Mouse (Mus musculus): ENCODE results near the gene Adam11. TPM values are rescaled to one million over a fixed set of nuclear protein-coding genes. Genes with fewer than 3 reads are reported as not detected.
"Not testable (repeated sequence)": the region's sequence is repeated elsewhere in the genome, so short reads cannot be mapped to it uniquely, and the experiment has no call there.

Adam11 gene
- total RNA-seq (2021), result 100 to 1,000 TPM; 186 to 207 TPM
- long read RNA-seq, experiment 1, full-length matches to known transcripts, result 1 of 49 reads
- long read RNA-seq, experiment 1, partial matches to known transcripts, result 41 of 49 reads
- long read RNA-seq, experiment 1, other reads (novel, unspliced or antisense), result 7 of 49 reads
- long read RNA-seq, experiment 2, full-length matches to known transcripts, result 2 of 54 reads
- long read RNA-seq, experiment 2, partial matches to known transcripts, result 43 of 54 reads
- long read RNA-seq, experiment 2, other reads (novel, unspliced or antisense), result 9 of 54 reads

- no peak for DNase-seq (ENCODE audit: low spot score in 2 of 2)
Observed at GRCm38 (mm10) chr11:102761309-102762210, at the start of gene Adam11. Adam11 (plus strand) TSS chr11:102761439.

- DNase-seq (ENCODE audit: low spot score in 2 of 2), result no peak
Observed at GRCm38 (mm10) chr11:102712411-102712810, 48.8 kb upstream of the Adam11 start.

DNA sequence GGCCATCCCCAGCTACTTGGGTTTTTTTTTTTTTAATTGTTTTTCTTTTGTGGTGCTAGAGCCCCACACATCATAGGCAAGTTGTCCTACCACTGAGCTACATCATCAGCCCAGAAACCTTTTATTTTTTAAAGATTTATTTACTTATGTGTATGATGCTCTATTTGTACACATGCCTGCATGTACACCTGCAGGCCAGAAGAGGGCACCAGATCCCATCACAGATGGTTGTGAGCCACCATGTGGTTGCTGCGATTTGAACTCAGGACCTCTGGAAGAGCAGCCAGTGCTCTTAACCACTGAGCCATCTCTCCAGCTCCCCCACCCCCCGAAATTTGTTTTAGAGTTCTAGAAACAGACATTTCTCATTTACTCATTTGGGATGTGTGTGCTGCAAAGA, 46.7 kb upstream of the Adam11 start:
- DNase-seq (ENCODE audit: low spot score in 2 of 2), result not testable (repeated sequence)

DNA sequence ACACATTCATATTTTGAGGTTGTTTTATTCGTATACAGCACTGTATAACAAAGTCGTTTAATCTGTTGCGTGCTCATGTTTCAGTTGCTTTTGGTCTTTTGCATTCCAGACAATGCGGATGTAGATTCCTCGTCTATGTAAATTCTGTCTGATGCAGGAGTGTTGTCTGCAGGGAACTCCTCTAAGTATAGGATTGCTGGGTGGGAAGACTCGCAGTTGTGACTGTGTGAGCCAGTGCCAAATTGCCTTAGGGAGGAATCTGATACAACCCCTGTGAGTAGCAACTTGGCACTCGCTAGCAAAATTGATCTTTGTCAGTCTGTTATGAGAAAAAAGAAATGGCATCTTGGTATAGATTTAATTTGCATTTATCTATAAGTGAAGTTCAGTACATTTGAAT, 45.1 kb upstream of the Adam11 start:
- no peak for DNase-seq (ENCODE audit: low spot score in 2 of 2)

DNA sequence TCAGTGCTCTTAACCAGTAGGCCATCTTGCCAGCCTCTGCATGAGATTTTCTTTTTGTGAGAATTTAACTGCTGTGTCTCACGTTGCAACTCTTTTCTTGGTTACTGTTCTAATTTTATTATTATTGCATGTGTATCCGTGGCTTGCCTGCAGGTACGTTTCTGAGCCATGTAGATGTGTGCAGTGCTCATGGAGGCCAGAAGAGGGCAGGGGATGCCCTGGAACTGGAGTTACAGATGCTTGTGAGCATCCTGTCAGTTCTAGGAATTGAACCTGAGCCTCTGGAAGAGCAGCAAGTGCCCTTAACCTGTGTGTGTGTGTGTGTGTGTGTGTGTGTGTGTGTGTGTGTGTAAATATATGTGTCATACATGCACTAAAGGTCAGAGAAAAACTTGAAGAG, 35.7 kb upstream of the Adam11 start:
- no peak for DNase-seq (ENCODE audit: low spot score in 2 of 2)

GRCm38 (mm10) chr11:102728614-102729013, 32.6 kb upstream of the Adam11 start:
- DNase-seq (ENCODE audit: low spot score in 2 of 2), result peak; percentile 33 to 76

- no peak for DNase-seq (ENCODE audit: low spot score in 2 of 2)
Observed at GRCm38 (mm10) chr11:102729835-102730234, 31.4 kb upstream of the Adam11 start.

- no peak for DNase-seq (ENCODE audit: low spot score in 2 of 2)
Observed at GRCm38 (mm10) chr11:102731366-102731765, 29.9 kb upstream of the Adam11 start.

DNA sequence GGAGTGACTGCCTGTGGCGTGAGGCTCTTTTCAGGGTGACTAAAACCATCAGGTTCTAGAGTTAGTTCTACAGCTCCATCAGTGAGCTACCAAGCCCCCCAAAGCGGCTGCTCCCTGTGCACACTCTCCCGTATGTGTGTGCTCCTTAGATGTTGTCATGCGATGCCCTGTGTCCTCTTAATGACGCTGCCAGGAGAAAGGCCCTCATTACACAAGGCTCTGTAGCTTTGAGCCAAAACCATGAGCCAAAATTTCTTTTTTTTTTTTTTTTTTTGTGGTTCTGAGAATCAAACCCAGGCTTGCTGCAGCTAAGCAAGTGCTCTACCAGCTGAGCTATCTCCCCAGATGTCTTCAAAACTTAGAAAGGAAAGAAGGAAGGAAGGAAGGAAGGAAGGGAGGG, 28.1 kb upstream of the Adam11 start:
- DNase-seq (ENCODE audit: low spot score in 2 of 2), result no peak

DNA sequence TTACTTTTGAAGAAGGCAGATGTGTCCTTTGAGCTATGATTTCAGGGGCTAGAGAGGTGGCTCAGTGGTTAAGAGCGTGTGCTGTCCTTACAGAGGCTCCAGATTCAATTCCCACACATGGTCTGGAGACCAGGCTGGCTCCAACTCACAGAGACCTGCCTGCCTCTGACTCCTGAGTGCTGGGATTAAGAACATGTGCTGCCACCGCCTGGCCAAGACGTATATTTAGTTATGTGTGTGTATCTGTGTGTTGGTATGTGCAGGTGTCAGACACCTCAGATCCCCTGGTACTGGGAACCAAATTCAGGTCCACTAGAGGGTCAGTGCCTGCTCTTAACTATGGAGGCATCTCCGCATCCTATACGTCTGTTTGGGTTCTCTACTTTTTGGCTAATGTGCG, 26.3 kb upstream of the Adam11 start:
- DNase-seq (ENCODE audit: low spot score in 2 of 2), result no peak

DNA sequence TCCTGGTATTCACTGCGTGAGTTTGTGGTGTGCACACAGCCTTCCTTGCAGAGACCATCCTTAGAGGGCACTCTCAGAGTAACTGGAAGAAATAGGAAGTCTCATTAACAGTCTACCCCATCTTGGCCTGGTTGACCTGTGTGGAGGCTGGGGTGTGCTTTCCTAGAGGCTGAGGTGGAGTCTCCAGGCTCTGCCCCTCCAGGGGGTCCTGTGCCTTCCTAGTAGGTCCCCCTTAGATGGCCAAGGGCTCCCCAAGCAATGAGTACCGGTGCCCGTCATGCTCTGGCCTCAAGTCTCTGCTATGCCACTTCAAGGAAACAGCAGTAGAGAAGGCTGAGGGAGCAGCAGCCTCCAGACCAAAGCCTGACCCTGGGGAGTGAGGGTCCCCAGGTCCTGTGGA, 23.2 kb upstream of the Adam11 start:
- no peak for DNase-seq (ENCODE audit: low spot score in 2 of 2)

DNA sequence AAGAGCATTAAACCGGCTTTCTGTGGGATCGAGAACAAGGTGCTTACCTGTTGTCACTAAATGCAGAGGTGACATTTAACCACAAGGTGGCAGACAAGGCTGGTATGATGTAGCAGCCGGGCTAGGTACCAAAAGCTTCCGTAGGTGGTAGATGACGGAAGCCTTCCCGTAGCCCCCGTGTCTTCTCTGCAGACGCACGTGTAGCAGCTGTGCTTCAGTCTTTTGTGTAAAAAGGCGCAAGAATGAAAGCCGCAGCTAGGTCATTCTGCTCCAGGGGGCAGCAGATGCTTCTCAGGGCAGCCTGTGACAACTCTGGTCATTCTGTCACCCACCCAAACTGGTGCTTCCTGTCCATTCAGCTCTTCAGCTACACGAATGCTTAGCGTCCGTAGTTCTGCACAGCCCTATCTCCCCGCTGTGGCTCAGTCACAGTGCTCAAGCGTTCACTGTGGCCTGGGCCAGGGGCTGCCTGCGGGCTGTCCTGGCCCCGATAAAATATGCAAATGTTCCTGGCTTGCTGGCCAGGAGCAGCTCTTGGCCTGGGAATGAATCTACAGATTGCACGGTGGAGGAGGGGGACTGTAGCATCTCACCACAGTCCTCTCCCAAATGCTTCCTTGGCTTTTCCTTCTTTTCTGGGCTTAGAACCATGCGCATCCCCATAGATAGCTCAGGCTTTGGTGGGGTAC, 21.8 kb upstream of the Adam11 start:
- DNase-seq (ENCODE audit: low spot score in 2 of 2), result peak; percentile 65 to 85

GRCm38 (mm10) chr11:102740634-102741033, 20.6 kb upstream of the Adam11 start:
- DNase-seq (ENCODE audit: low spot score in 2 of 2), result no peak

DNA sequence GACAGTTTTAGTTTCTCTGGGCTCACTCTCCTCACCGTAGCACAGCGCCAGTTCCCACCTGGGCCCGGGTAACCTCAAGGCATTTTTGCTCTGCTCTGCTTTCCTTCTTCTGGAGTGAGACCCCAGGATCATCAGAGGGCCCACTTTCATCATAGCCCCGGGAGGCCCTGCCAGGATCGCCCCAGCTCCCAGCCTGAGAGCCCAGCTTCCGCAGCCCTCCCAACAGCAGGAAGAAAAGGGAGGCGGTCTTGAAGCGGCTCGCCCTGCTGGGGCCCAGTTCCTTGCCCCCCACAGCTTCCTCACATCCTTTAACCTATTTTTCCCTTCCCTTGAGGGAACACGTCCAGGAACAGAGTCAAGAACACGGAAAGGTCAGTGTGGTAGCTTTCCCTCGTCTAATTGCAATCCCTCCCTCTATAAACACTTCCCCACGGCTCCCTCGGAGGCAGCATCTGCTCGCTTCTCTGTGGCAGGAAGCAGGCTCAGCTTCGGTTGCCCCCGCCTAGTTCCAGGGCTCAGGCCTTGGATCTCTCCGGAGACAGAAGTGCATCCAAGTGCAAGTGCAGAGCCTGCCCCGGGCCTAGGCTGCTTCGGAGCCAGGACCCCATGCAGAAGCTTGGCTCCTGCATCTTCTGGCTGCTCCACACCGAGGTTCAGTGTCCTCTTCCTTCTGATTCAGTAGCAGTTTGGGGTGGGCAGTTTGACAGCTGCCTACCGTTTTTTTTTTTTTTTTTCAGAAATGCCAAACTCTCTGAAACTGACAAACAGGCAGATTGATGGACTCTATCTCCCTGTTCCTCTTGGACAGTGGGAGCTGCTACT, 19.9 kb upstream of the Adam11 start:
- DNase-seq (ENCODE audit: low spot score in 2 of 2), result peak; percentile 52 to 57

GRCm38 (mm10) chr11:102742066-102742465, 19.2 kb upstream of the Adam11 start:
- no peak for DNase-seq (ENCODE audit: low spot score in 2 of 2)

DNA sequence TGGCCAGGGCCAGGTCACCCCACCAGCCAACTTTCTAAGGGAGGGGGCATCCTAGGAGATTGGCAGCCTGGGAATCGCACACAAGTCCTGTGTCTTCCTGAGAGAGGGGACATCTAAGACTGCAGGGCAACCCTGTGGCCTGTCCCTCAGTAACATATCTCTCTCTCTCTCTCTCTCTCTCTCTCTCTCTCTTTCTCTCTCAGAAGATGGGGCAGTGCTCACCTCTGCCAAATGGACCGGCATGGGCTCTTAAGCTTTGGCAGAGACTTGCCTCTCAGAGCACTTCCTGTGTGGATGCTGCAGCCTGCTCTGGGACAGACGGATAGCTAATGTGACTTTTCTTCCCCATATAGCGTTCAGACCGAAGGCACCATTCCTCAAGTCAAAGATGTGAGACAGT, 18.4 kb upstream of the Adam11 start:
- no peak for DNase-seq (ENCODE audit: low spot score in 2 of 2)

- no peak for DNase-seq (ENCODE audit: low spot score in 2 of 2)
Observed at GRCm38 (mm10) chr11:102744746-102745145, 16.5 kb upstream of the Adam11 start.

DNA sequence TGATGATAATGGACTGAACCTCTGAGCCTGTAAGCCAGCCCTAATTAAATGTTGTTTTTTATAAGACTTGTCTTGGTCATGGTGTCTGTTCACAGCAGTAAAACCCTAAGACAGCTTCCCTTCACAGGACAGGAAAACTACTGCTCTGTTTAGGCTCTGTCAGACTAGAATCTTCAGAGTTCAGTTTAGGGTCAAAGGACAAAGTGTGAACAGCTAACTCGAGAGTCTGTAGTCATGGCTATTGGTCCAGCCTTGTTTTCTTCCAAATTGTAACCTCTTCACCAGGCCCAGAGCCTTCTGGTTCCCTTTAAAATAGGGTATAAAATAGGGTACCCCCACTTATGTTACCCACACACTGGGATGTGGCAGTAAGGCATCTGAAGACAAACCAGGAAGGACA, 13.4 kb upstream of the Adam11 start:
- DNase-seq (ENCODE audit: low spot score in 2 of 2), result no peak

GRCm38 (mm10) chr11:102748381-102748780, 12.9 kb upstream of the Adam11 start:
- DNase-seq (ENCODE audit: low spot score in 2 of 2), result no peak

GRCm38 (mm10) chr11:102749712-102750111, 11.5 kb upstream of the Adam11 start:
- no peak for DNase-seq (ENCODE audit: low spot score in 2 of 2)
